Mouse (Mus musculus) heart, embryonic 16.5 days (tissue): ENCODE measurements around the gene Ttc39b. TPM values are rescaled to one million over a fixed set of nuclear protein-coding genes. Genes with fewer than 3 reads are reported as not detected.

Experiments
- ATAC-seq: fragments of 200-750 bp; cut with Nextera tagmentation; replicated peaks from 2 replicates; pipeline ENCODE4 v1.8.0; 2017; ENCODE audit warnings: moderate number of reproducible peaks; ENCODE audit not compliant: insufficient read depth, low FRiP score; ENCODE audit errors: extremely low read depth
- H3K27ac ChIP-seq: fragments of 300-500 bp; sonication (generic); 2 replicates; pipeline ENCODE4 v1.5.1; 2014; ENCODE audit warnings: mild to moderate bottlenecking, low read length, control low read depth, moderate library complexity
- H3K27me3 ChIP-seq: fragments of 300-500 bp; sonication (generic); 2 replicates; pipeline ENCODE4 v1.6.1; 2014; ENCODE audit warnings: low read length, mixed read lengths; ENCODE audit not compliant: control insufficient read depth, insufficient read depth
- H3K36me3 ChIP-seq: fragments of 300-500 bp; sonication (generic); 2 replicates; pipeline ENCODE4 v1.6.1; 2014; ENCODE audit not compliant: control insufficient read depth, insufficient read depth
- H3K4me1 ChIP-seq: fragments of 300-500 bp; sonication (generic); 2 replicates; pipeline ENCODE4 v1.6.1; 2014; ENCODE audit warnings: low read length, mixed read lengths; ENCODE audit not compliant: control insufficient read depth, insufficient read depth
- H3K4me2 ChIP-seq: fragments of 300-500 bp; sonication (generic); 2 replicates; pipeline ENCODE4 v1.6.1; 2014; ENCODE audit warnings: low read depth, mild to moderate bottlenecking, control low read depth, low read length
- H3K4me3 ChIP-seq: fragments of 300-500 bp; sonication (generic); 2 replicates; pipeline ENCODE4 v1.5.1; 2014; ENCODE audit warnings: mild to moderate bottlenecking, control low read depth, low read length
- H3K9ac ChIP-seq: fragments of 300-500 bp; sonication (generic); 2 replicates; pipeline ENCODE4 v1.6.1; 2014; ENCODE audit warnings: low read length, control low read depth
- H3K9me3 ChIP-seq: fragments of 300-500 bp; sonication (generic); replicated peaks from 2 replicates; pipeline ENCODE4 v1.6.1; 2016; ENCODE audit warnings: low read length; ENCODE audit not compliant: control insufficient read depth
- WGBS: fragments of 180-500 bp; shearing (Covaris S2); extraction: QIAGEN DNeasy Blood & Tissue Kit; methylation state at CpG from one replicate; pipeline ENCODE4 v1.1.7; 2014; 5-methylcytosine and 5-hydroxymethylcytosine counted together
- polyA plus RNA-seq: library from polyadenylated mRNA; unstranded; fragments of >200 nt; fragmentation: Nextera tagmentation; extraction: Ambion mirVana; gene quantifications from 2 replicates; pipeline ENCODE4 v1.2.1, GENCODE M21; 2015

Ttc39b gene
- polyA plus RNA-seq, 1 experiment from 2014 or later = 2.2 TPM

- H3K4me3 ChIP-seq = no peak overlapping the region
- ATAC-seq = no peak
- H3K27me3 ChIP-seq = no peaks in the 10 kb centered on the region
- H3K4me1 ChIP-seq = no peaks in the 10 kb centered on the region
- H3K36me3 ChIP-seq = no peaks in the 10 kb centered on the region
- no peaks in the 10 kb centered on the region for H3K9me3 ChIP-seq
- 68% methylated on average over 9 of the region's 9 CpGs for WGBS
- H3K4me2 ChIP-seq = no peak overlapping the region
- no peak overlapping the region for H3K9ac ChIP-seq
- H3K27ac ChIP-seq = no peak overlapping the region
Measured at GRCm38 (mm10) chr4:83343146-83343823, 19.2 kb upstream of the Ttc39b start.

GRCm38 (mm10) chr4:83342268-83342970, 18.4 kb upstream of the Ttc39b start:
- Histone ChIP-seq H3K36me3 (no peaks in the 10 kb centered on the region), H3K4me3 (no peak overlapping the region), H3K27me3 (no peaks in the 10 kb centered on the region), H3K9ac (no peak overlapping the region), H3K4me2 (no peak overlapping the region), H3K27ac (no peak overlapping the region), H3K4me1 (no peaks in the 10 kb centered on the region), H3K9me3 (no peaks in the 10 kb centered on the region)
- ATAC-seq = no peak
- WGBS = 44% methylated on average over 14 of the region's 14 CpGs

- no peak for ATAC-seq
- Histone ChIP-seq H3K27ac (no peak overlapping the region), H3K4me1 (no peaks in the 10 kb centered on the region), H3K36me3 (no peaks in the 10 kb centered on the region), H3K4me2 (no peak overlapping the region), H3K9me3 (no peaks in the 10 kb centered on the region), H3K4me3 (no peak overlapping the region), H3K27me3 (no peaks in the 10 kb centered on the region), H3K9ac (no peak overlapping the region)
- WGBS = 66% methylated on average over 1 of the region's 1 CpGs
Measured at GRCm38 (mm10) chr4:83339393-83339792, 15.3 kb upstream of the Ttc39b start.

- no peak for ATAC-seq
- H3K9ac ChIP-seq = no peak overlapping the region
- H3K36me3 ChIP-seq = no peaks in the 10 kb centered on the region
- no peaks in the 10 kb centered on the region for H3K9me3 ChIP-seq
- no peak overlapping the region for H3K4me3 ChIP-seq
- no peak overlapping the region for H3K4me2 ChIP-seq
- H3K4me1 ChIP-seq = no peaks in the 10 kb centered on the region
- 74% methylated on average over 3 of the region's 3 CpGs for WGBS
- H3K27ac ChIP-seq = no peak overlapping the region
- H3K27me3 ChIP-seq = no peaks in the 10 kb centered on the region
Measured at GRCm38 (mm10) chr4:83337717-83338116, 13.7 kb upstream of the Ttc39b start.

- Histone ChIP-seq H3K4me3 (no peak overlapping the region), H3K4me2 (no peak overlapping the region), H3K27ac (no peak overlapping the region), H3K9ac (no peak overlapping the region), H3K9me3 (no peaks in the 10 kb centered on the region), H3K4me1 (no peaks in the 10 kb centered on the region), H3K36me3 (no peaks in the 10 kb centered on the region), H3K27me3 (no peaks in the 10 kb centered on the region; the same call in 1 of the 2 replicates)
- no peak for ATAC-seq
- 73% methylated on average over 4 of the region's 4 CpGs for WGBS
Measured at GRCm38 (mm10) chr4:83330369-83330768, 6.3 kb upstream of the Ttc39b start.

GRCm38 (mm10) chr4:83329615-83330014, 5.6 kb upstream of the Ttc39b start:
- Histone ChIP-seq H3K27ac (no peak overlapping the region), H3K4me2 (no peak overlapping the region), H3K36me3 (no peaks in the 10 kb centered on the region), H3K4me1 (no peaks in the 10 kb centered on the region), H3K4me3 (no peak overlapping the region), H3K9me3 (no peaks in the 10 kb centered on the region), H3K9ac (no peak overlapping the region), H3K27me3 (no peaks in the 10 kb centered on the region; the same call in 1 of the 2 replicates)
- 50% methylated on average over 4 of the region's 4 CpGs for WGBS
- ATAC-seq = no peak

- H3K4me3 ChIP-seq = no peak overlapping the region
- H3K9me3 ChIP-seq = no peaks in the 10 kb centered on the region
- H3K36me3 ChIP-seq = no peaks in the 10 kb centered on the region
- H3K4me2 ChIP-seq = no peak overlapping the region
- no peaks in the 10 kb centered on the region; the same call in 1 of the 2 replicates for H3K27me3 ChIP-seq
- WGBS = 45% methylated on average over 9 of the region's 9 CpGs
- no peak overlapping the region for H3K9ac ChIP-seq
- no peak for ATAC-seq
- no peak overlapping the region for H3K27ac ChIP-seq
- H3K4me1 ChIP-seq = no peaks in the 10 kb centered on the region
Measured at GRCm38 (mm10) chr4:83328026-83328945, 4.2 kb upstream of the Ttc39b start.

GRCm38 (mm10) chr4:83327526-83327925, 3.5 kb upstream of the Ttc39b start:
- peaks cover 5% of the 10 kb centered on the region for H3K4me1 ChIP-seq
- H3K9me3 ChIP-seq = no peaks in the 10 kb centered on the region
- H3K27ac ChIP-seq = no peak overlapping the region
- H3K36me3 ChIP-seq = no peaks in the 10 kb centered on the region
- H3K27me3 ChIP-seq = no peaks in the 10 kb centered on the region; the same call in 1 of the 2 replicates
- H3K4me3 ChIP-seq = no peak overlapping the region
- H3K4me2 ChIP-seq = no peak overlapping the region
- no peak for ATAC-seq
- whole genome bisulfite sequencing = 49% methylated on average over 4 of the region's 4 CpGs
- H3K9ac ChIP-seq = no peak overlapping the region
